Mouse (Mus musculus) heart, embryonic 16.5 days (tissue): ENCODE measurements around the gene Olfr204. TPM values are rescaled to one million over a fixed set of nuclear protein-coding genes. Genes with fewer than 3 reads are reported as not detected.
"Not testable (repeated sequence)": the region's sequence is repeated elsewhere in the genome, so short reads cannot be mapped to it uniquely, and the experiment has no call there.

Experiments
- ATAC-seq: fragments of 200-750 bp; cut with Nextera tagmentation; replicated peaks from 2 replicates; pipeline ENCODE4 v1.8.0; 2017; ENCODE audit warnings: moderate number of reproducible peaks; ENCODE audit not compliant: insufficient read depth, low FRiP score; ENCODE audit errors: extremely low read depth
- H3K27ac ChIP-seq: fragments of 300-500 bp; sonication (generic); 2 replicates; pipeline ENCODE4 v1.5.1; 2014; ENCODE audit warnings: mild to moderate bottlenecking, low read length, control low read depth, moderate library complexity
- H3K27me3 ChIP-seq: fragments of 300-500 bp; sonication (generic); 2 replicates; pipeline ENCODE4 v1.6.1; 2014; ENCODE audit warnings: low read length, mixed read lengths; ENCODE audit not compliant: control insufficient read depth, insufficient read depth
- H3K36me3 ChIP-seq: fragments of 300-500 bp; sonication (generic); 2 replicates; pipeline ENCODE4 v1.6.1; 2014; ENCODE audit not compliant: control insufficient read depth, insufficient read depth
- H3K4me1 ChIP-seq: fragments of 300-500 bp; sonication (generic); 2 replicates; pipeline ENCODE4 v1.6.1; 2014; ENCODE audit warnings: low read length, mixed read lengths; ENCODE audit not compliant: control insufficient read depth, insufficient read depth
- H3K4me2 ChIP-seq: fragments of 300-500 bp; sonication (generic); 2 replicates; pipeline ENCODE4 v1.6.1; 2014; ENCODE audit warnings: low read depth, mild to moderate bottlenecking, control low read depth, low read length
- H3K4me3 ChIP-seq: fragments of 300-500 bp; sonication (generic); 2 replicates; pipeline ENCODE4 v1.5.1; 2014; ENCODE audit warnings: mild to moderate bottlenecking, control low read depth, low read length
- H3K9ac ChIP-seq: fragments of 300-500 bp; sonication (generic); 2 replicates; pipeline ENCODE4 v1.6.1; 2014; ENCODE audit warnings: low read length, control low read depth
- H3K9me3 ChIP-seq: fragments of 300-500 bp; sonication (generic); replicated peaks from 2 replicates; pipeline ENCODE4 v1.6.1; 2016; ENCODE audit warnings: low read length; ENCODE audit not compliant: control insufficient read depth
- WGBS: fragments of 180-500 bp; shearing (Covaris S2); extraction: QIAGEN DNeasy Blood & Tissue Kit; methylation state at CpG from one replicate; pipeline ENCODE4 v1.1.7; 2014; 5-methylcytosine and 5-hydroxymethylcytosine counted together
- polyA plus RNA-seq: library from polyadenylated mRNA; unstranded; fragments of >200 nt; fragmentation: Nextera tagmentation; extraction: Ambion mirVana; gene quantifications from 2 replicates; pipeline ENCODE4 v1.2.1, GENCODE M21; 2015

Olfr204 gene
- polyA plus RNA-seq = not detected in 2 replicates

- no peak within 1 kb of the TSS for H3K4me2 ChIP-seq
- H3K27ac ChIP-seq = no peak within 1 kb of the TSS
- no peaks in the 10 kb centered on the region for H3K36me3 ChIP-seq
- no peaks in the 10 kb centered on the region for H3K27me3 ChIP-seq
- no peaks in the 10 kb centered on the region for H3K9me3 ChIP-seq
- no peak within 1 kb of the TSS for H3K9ac ChIP-seq
- ATAC-seq = no peak
- no peaks in the 10 kb centered on the region for H3K4me1 ChIP-seq
- no peak within 1 kb of the TSS for H3K4me3 ChIP-seq
Observed at GRCm38 (mm10) chr16:59318148-59318547, at the start of gene Olfr204. TSS of gene Olfr204 (minus strand) at chr16:59318248.

- 62% methylated on average over 2 of the region's 2 CpGs for WGBS
- Histone ChIP-seq H3K4me1 (no peaks in the 10 kb centered on the region), H3K27me3 (no peaks in the 10 kb centered on the region)
Observed at GRCm38 (mm10) chr16:59363893-59364292, 45.8 kb upstream of the Olfr204 start, which contains the start of gene Olfr209. TSS of gene Olfr209 (minus strand) at chr16:59363993.

GRCm38 (mm10) chr16:59349146-59349545 is 31.1 kb upstream of the Olfr204 start, which contains the start of gene Olfr206:
TSS of gene Olfr206 (minus strand) at chr16:59349246.
- no peaks in the 10 kb centered on the region for H3K27me3 ChIP-seq
- no peak within 1 kb of the TSS for H3K4me2 ChIP-seq
- 64% methylated on average over 1 of the region's 1 CpGs for WGBS
- ATAC-seq = no peak
- H3K9me3 ChIP-seq = no peaks in the 10 kb centered on the region
- no peak within 1 kb of the TSS for H3K27ac ChIP-seq
- no peak within 1 kb of the TSS for H3K9ac ChIP-seq
- H3K36me3 ChIP-seq = no peaks in the 10 kb centered on the region
- no peaks in the 10 kb centered on the region for H3K4me1 ChIP-seq
- H3K4me3 ChIP-seq = no peak within 1 kb of the TSS

More at GRCm38 (mm10) chr16:59363893-59364292, 45.8 kb upstream of the Olfr204 start, which contains the start of gene Olfr209:
- ATAC-seq = no peak
- H3K9ac ChIP-seq = no peak within 1 kb of the TSS
- H3K36me3 ChIP-seq = no peaks in the 10 kb centered on the region
- no peak within 1 kb of the TSS for H3K27ac ChIP-seq
- no peak within 1 kb of the TSS for H3K4me3 ChIP-seq
- H3K9me3 ChIP-seq = no peaks in the 10 kb centered on the region
- no peak within 1 kb of the TSS for H3K4me2 ChIP-seq

- no peaks in the 10 kb centered on the region for H3K36me3 ChIP-seq
- no peaks in the 10 kb centered on the region for H3K4me1 ChIP-seq
- no peak for ATAC-seq
- no peak within 1 kb of the TSS for H3K9ac ChIP-seq
- H3K4me2 ChIP-seq = no peak within 1 kb of the TSS
- H3K4me3 ChIP-seq = no peak within 1 kb of the TSS
- H3K27ac ChIP-seq = no peak within 1 kb of the TSS
- no peaks in the 10 kb centered on the region; the same call in 1 of the 2 replicates for H3K9me3 ChIP-seq
- H3K27me3 ChIP-seq = no peaks in the 10 kb centered on the region
Observed at GRCm38 (mm10) chr16:59331038-59331437, 13.0 kb upstream of the Olfr204 start, which contains the start of gene Olfr205. TSS of gene Olfr205 (minus strand) at chr16:59331138.

- not testable (repeated sequence) for H3K36me3 ChIP-seq, H3K4me1 ChIP-seq, H3K4me2 ChIP-seq, H3K9me3 ChIP-seq, ATAC-seq, H3K27ac ChIP-seq, H3K27me3 ChIP-seq, H3K9ac ChIP-seq, H3K4me3 ChIP-seq
- WGBS = 38% methylated on average over 1 of the region's 1 CpGs
Observed at GRCm38 (mm10) chr16:59323262-59323661, 5.2 kb upstream of the Olfr204 start.

GRCm38 (mm10) chr16:59298581-59298980 is 19.5 kb downstream of the Olfr204 start, which contains the start of gene Olfr203:
TSS of gene Olfr203 (plus strand) at chr16:59298881.
- Histone ChIP-seq H3K4me3 (no peak within 1 kb of the TSS), H3K9me3 (no peaks in the 10 kb centered on the region), H3K36me3 (no peaks in the 10 kb centered on the region), H3K9ac (no peak within 1 kb of the TSS), H3K27ac (no peak within 1 kb of the TSS), H3K27me3 (no peaks in the 10 kb centered on the region), H3K4me2 (no peak within 1 kb of the TSS), H3K4me1 (no peaks in the 10 kb centered on the region)
- WGBS = 73% methylated on average over 2 of the region's 2 CpGs
- no peak for ATAC-seq

GRCm38 (mm10) chr16:59287576-59287975 is 30.5 kb downstream of the Olfr204 start:
- 75% methylated on average over 9 of the region's 9 CpGs for WGBS
- not testable (repeated sequence) for H3K4me1 ChIP-seq, H3K27ac ChIP-seq, H3K9ac ChIP-seq, ATAC-seq, H3K4me2 ChIP-seq, H3K9me3 ChIP-seq, H3K27me3 ChIP-seq, H3K4me3 ChIP-seq, H3K36me3 ChIP-seq

GRCm38 (mm10) chr16:59286693-59287092 is 31.4 kb downstream of the Olfr204 start, which contains the start of gene Olfr202:
TSS of gene Olfr202 (minus strand) at chr16:59286793.
- Histone ChIP-seq H3K27me3 (no peaks in the 10 kb centered on the region), H3K4me2 (no peak within 1 kb of the TSS), H3K4me3 (no peak within 1 kb of the TSS), H3K4me1 (no peaks in the 10 kb centered on the region), H3K9ac (no peak within 1 kb of the TSS), H3K9me3 (no peaks in the 10 kb centered on the region), H3K36me3 (no peaks in the 10 kb centered on the region), H3K27ac (no peak within 1 kb of the TSS)
- 73% methylated on average over 1 of the region's 1 CpGs for WGBS
- ATAC-seq = no peak

- no peaks in the 10 kb centered on the region for H3K9me3 ChIP-seq
- H3K36me3 ChIP-seq = no peaks in the 10 kb centered on the region
- ATAC-seq = no peak
- 41% methylated on average over 1 of the region's 1 CpGs for WGBS
- no peak overlapping the region for H3K9ac ChIP-seq
- no peak overlapping the region for H3K4me3 ChIP-seq
- H3K4me2 ChIP-seq = no peak overlapping the region
- H3K4me1 ChIP-seq = no peaks in the 10 kb centered on the region
- no peak overlapping the region for H3K27ac ChIP-seq
- H3K27me3 ChIP-seq = no peaks in the 10 kb centered on the region
Observed at GRCm38 (mm10) chr16:59283476-59283875, 34.6 kb downstream of the Olfr204 start.
